Mouse (Mus musculus) spleen, adult 2 months (tissue): Measurements from ENCODE around the gene Mcm7. TPM values are rescaled to one million over a fixed set of nuclear protein-coding genes. Genes with fewer than 3 reads are reported as not detected.
A peak's percentile ranks its signal among the peaks of the same experiment; 100 is the strongest.

Source experiments
- DNase-seq, 2 experiments: peaks; one replicate each; pipeline versions ENCODE4 v3.0.0 to v3.0.0-alpha.2; 2012 to 2021; ENCODE audit warnings: low spot score in 2 of 2, low read depth in 1 of 2
- H3K27ac ChIP-seq: fragments of 200-500 bp; 2 replicates; pipeline ENCODE4 v1.5.1; 2012; ENCODE audit warnings: low read length, inconsistent platforms; ENCODE audit not compliant: insufficient read depth
- H3K27me3 ChIP-seq: fragments of 200-500 bp; 2 replicates; pipeline ENCODE4 v1.6.1; 2012; ENCODE audit warnings: mild to moderate bottlenecking, moderate library complexity, low read length, inconsistent platforms; ENCODE audit not compliant: control insufficient read depth, insufficient read depth
- H3K36me3 ChIP-seq: fragments of 200-500 bp; 2 replicates; pipeline ENCODE4 v1.6.1; 2012; ENCODE audit warnings: mild to moderate bottlenecking, low read length, inconsistent platforms; ENCODE audit not compliant: control insufficient read depth, insufficient read depth
- H3K4me1 ChIP-seq: fragments of 200-500 bp; 2 replicates; pipeline ENCODE4 v1.6.1; 2011; ENCODE audit warnings: inconsistent platforms; ENCODE audit not compliant: control insufficient read depth, insufficient read depth, insufficient read length
- H3K4me3 ChIP-seq: fragments of 200-500 bp; 2 replicates; pipeline ENCODE4 v1.5.1; 2011; ENCODE audit warnings: mild to moderate bottlenecking, inconsistent platforms; ENCODE audit not compliant: insufficient read depth, insufficient read length; ENCODE audit errors: extremely low read depth
- CTCF ChIP-seq: fragments of 200-500 bp; IDR thresholded peaks from 2 replicates; pipeline ENCODE4 v1.5.1; 2011; ENCODE audit warnings: mild to moderate bottlenecking, inconsistent platforms; ENCODE audit not compliant: insufficient read depth, insufficient read length, insufficient replicate concordance; ENCODE audit errors: extremely low read depth
- POLR2A ChIP-seq: fragments of 200-500 bp; IDR thresholded peaks from 2 replicates; pipeline ENCODE4 v1.6.1; 2011; ENCODE audit warnings: low read depth, low read length, inconsistent platforms
- WGBS: fragments of 180-500 bp; shearing (Covaris S2); methylation state at CpG from one replicate; pipeline ENCODE4 v1.1.7; 2018; 5-methylcytosine and 5-hydroxymethylcytosine counted together
- polyA plus RNA-seq: library from polyadenylated mRNA; depleted of rRNA; stranded (reverse); fragments of >200 nt; gene quantifications from 2 replicates; pipeline ENCODE4 v1.2.3, GENCODE M21; 2012; rRNA removed

Mcm7 gene
- polyA plus RNA-seq, 1 experiment = 35.7 TPM

DNA sequence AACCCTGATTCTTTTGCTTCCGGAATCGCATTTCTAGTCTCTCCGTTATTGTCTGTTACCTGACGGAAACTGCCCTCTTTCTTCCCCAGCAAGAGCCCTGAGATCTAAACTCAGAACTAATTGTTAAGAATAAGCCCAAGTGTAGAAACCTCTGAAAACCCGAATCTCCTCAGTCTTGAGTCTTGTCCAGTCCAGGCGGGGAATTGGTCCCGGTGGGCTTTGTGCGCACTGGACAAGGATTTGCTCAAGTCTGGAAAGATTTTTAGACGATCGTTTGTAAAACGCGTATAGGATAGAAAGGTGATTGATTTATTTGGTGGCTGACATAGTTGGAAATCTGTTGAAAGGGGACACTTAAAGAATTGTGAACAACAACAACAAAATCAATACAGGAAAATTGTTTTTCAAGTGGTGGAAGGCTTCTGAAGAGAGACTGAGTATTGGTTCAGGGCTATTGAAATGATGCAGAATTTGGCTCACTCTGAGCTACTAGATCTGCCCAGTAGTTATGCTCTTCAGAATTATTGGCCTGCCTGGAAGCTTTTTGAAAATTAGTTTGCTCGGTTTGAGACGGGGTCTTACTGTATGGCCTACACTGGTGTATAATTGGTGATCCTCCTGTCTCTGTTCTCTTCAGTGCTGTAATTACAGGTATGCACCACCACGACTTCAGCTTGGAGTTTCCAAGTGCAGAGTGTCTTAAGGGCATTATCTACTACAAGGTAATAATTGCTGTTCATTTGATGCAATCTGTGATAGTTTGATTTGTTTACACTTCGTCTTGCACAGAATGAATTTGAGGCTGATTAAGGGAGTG lies 54.8 kb downstream of the Mcm7 start:
- TF ChIP-seq CTCF (no peak), POLR2A (no peak)
- H3K4me1 ChIP-seq = peaks cover 3% of the 10 kb centered on the region; the same call in 1 of the 2 replicates
- no peak for DNase-seq
- peak overlapping the region; percentile 85 for H3K4me3 ChIP-seq
- peak overlapping the region; percentile 84 for H3K27ac ChIP-seq
- H3K36me3 ChIP-seq = peaks cover 1% of the 10 kb centered on the region; the same call in 1 of the 2 replicates
- no peaks in the 10 kb centered on the region for H3K27me3 ChIP-seq
- 7% methylated on average over 16 of the region's 16 CpGs for WGBS

DNA sequence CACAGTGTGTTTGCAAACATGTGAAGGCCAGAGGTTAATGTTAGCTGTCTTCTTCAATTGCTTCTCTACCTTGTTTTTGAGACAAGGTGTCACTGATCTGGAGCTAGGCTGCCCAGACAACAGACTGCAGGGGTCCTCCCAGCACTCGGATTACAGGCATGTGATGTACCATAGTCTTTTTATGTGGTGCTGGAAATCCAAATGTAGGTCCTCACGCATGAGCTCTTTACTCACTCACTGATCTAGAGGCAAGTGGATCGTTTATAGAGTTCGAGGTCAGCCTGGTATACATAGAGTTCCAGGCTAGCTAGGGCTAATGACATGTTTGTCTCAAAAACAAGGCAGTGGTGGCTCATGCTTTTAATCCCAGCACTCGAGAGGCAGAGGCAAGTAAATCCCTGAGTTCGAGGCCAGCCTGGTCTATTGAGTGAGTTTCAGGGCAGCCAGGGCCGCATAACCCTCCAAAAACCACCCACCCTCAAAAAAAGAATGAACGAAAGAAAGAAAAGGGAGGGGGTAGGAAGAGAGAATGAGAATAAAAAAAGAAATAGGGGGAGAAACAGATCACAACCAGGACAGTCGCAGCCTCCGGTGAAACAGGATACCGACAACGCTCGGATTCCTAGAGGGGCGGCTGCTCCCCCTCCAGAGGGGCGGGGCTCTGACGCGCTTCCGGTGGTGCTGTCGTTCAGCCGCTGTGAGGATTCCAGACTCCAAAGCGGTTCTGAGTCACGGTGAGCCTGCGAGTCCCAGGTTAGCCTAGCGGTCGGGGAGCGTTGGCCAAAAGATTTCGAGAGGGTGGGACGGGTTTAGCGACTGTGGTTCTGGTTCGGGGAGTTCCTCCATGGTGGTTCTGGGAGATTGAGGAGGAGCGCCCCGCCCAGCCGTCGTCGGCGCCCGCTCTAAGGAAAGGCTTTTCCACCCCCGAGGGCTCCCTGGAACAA lies 55.7 kb downstream of the Mcm7 start, which contains the start of gene Zscan21:
TSS of gene Zscan21 (plus strand) at position 649 of the 944 bp plus-strand sequence.
- Histone ChIP-seq H3K27me3 (no peaks in the 10 kb centered on the region), H3K36me3 (peaks cover 1% of the 10 kb centered on the region; the same call in 1 of the 2 replicates), H3K27ac (peak within 1 kb of the TSS; percentile 84), H3K4me3 (peak within 1 kb of the TSS; percentile 85), H3K4me1 (peaks cover 3% of the 10 kb centered on the region; the same call in 1 of the 2 replicates)
- peak; percentile 67 for TF ChIP-seq POLR2A
- TF ChIP-seq CTCF = no peak
- whole genome bisulfite sequencing = 7% methylated on average over 38 of the region's 38 CpGs
- DNase-seq = peak; percentile 66 to 81

Other genes with a start within 250 kb of the Mcm7 start
- 0.02 TPM in 2 replicates for gene Gjc3, start 209.3 kb downstream of the Mcm7 start, polyA plus RNA-seq
- not detected in 2 replicates for gene Azgp1, start 190.9 kb downstream of the Mcm7 start, polyA plus RNA-seq
- gene Smok3a, start 151.2 kb downstream of the Mcm7 start, polyA plus RNA-seq = not detected in 2 replicates
- not detected in 2 replicates for gene Smok3b, start 151.0 kb downstream of the Mcm7 start, polyA plus RNA-seq
- gene Smok3c, start 119.2 kb downstream of the Mcm7 start, polyA plus RNA-seq = not detected in 2 replicates
- gene Zkscan1, start 87.3 kb downstream of the Mcm7 start, polyA plus RNA-seq = 1.6 and 1.8 TPM in 2 replicates
- 3.3 and 3.7 TPM in 2 replicates for gene Zscan21, start 55.5 kb downstream of the Mcm7 start, polyA plus RNA-seq
- gene Zfp113, start 16.7 kb downstream of the Mcm7 start, polyA plus RNA-seq = 1.1 and 3.5 TPM in 2 replicates
- gene Cops6, start 11.4 kb downstream of the Mcm7 start, polyA plus RNA-seq = 34.3 and 38.1 TPM in 2 replicates
- 20.2 and 22.6 TPM in 2 replicates for gene Ap4m1, start 420 bp downstream of the Mcm7 start, polyA plus RNA-seq
- gene Taf6, start 15.0 kb upstream of the Mcm7 start, polyA plus RNA-seq = 38.6 and 50.6 TPM in 2 replicates
- 2.9 and 4.3 TPM in 2 replicates for gene Cnpy4, start 15.1 kb upstream of the Mcm7 start, polyA plus RNA-seq
- 2.6 and 4.0 TPM in 2 replicates for gene Mblac1, start 21.9 kb upstream of the Mcm7 start, polyA plus RNA-seq
- 1.2 and 1.6 TPM in 2 replicates for gene Nxpe5, start 53.5 kb upstream of the Mcm7 start, polyA plus RNA-seq
- 108 and 135 TPM in 2 replicates for gene Lamtor4, start 83.1 kb upstream of the Mcm7 start, polyA plus RNA-seq
- gene BC037034, start 91.6 kb upstream of the Mcm7 start, polyA plus RNA-seq = 114 and 128 TPM in 2 replicates
- 0.06 and 0.08 TPM in 2 replicates for gene Gal3st4, start 100.4 kb upstream of the Mcm7 start, polyA plus RNA-seq
- not detected in 2 replicates for gene Gm43720, start 107.5 kb upstream of the Mcm7 start, polyA plus RNA-seq
- 4.4 and 4.8 TPM in 2 replicates for gene Gpc2, start 107.6 kb upstream of the Mcm7 start, polyA plus RNA-seq
- gene Stag3, start 107.8 kb upstream of the Mcm7 start, polyA plus RNA-seq = 2.3 and 2.5 TPM in 2 replicates
- gene Pvrig, start 169.5 kb upstream of the Mcm7 start, polyA plus RNA-seq = 3.5 and 5.2 TPM in 2 replicates